Mouse (Mus musculus): ENCODE measurements around the gene Arl2.

The Arl2 gene

DNA sequence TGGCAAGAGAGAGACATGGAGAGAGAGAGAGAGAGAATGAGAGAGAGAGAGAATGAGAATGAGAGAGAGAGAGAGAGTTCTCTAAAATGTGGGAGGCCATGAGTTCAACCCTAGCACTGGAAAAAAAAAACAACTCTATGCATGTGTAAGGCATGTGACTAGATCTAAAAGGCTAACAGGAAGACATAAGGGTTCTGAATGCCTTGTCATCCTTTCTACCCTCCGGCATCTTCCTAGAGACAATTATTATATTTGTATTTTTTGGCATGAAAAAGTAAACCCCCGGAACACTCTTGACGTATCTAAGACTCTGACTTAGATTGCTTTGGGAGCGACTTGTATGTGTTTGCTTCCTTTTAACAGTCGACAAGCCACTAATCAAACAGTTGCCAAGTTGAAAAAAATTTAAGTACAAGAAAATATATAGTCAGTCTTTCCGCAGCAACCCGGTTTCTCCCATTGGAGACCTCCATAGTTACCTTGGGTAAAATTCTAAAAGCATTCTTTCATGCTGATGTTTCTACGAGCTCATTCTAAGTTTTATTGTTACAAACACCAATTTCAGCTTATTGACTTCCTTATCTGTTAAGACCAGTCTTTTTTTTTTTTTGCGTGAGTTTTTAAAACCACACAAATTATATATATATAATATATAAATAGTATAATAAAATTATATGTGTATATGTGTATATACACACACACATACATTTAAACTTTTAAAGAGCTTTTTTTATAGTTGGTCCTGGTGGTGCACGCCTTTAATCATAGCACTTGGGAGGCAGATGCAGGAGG lies 14.4 kb downstream of the Arl2 start:
- no peak for DNase-seq (ENCODE audit: low read depth, low spot score)

DNA sequence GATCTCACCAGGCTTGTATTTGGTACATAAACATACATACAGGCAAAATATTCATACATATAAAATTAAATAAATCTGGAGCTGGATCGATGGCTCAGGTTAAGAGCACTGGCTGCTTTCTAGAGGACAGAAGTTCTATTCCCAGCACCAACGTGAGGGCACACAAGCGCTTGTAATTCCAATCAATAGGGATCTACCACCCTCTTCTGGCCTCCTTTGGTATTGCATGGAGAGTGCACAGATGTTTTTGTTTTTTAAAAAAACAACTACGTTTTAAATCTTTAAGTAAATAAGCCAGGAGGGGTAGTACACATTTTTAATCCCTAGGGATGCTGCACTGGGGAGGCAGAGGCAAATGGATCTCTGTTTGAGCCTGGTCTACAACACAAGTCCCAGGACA lies 15.1 kb downstream of the Arl2 start:
- no peak for DNase-seq (ENCODE audit: low read depth, low spot score)

GRCm38 (mm10) chr19:6124898-6125297 lies 16.4 kb downstream of the Arl2 start:
- DNase-seq (ENCODE audit: low read depth, low spot score), result no peak

DNA sequence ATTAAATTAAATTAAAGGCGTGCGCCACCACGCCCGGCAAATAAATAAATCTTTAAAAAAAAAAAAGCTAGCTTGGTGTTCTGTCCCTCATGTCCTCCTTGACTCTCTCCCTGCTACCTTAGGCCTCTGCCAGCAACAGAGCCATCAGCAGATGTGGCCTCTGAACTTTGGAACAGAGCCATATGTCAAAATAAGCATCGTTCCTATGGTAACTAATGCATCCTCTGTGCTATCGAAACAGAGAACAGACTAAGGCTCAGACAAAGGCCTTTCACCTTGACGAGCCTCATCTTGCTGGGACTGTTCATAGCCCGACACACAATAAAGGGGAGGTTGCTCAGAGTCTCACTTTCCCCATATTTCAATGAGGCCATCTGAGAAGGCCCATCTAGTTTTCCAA lies 18.0 kb downstream of the Arl2 start:
- DNase-seq (ENCODE audit: low read depth, low spot score), result no peak

DNA sequence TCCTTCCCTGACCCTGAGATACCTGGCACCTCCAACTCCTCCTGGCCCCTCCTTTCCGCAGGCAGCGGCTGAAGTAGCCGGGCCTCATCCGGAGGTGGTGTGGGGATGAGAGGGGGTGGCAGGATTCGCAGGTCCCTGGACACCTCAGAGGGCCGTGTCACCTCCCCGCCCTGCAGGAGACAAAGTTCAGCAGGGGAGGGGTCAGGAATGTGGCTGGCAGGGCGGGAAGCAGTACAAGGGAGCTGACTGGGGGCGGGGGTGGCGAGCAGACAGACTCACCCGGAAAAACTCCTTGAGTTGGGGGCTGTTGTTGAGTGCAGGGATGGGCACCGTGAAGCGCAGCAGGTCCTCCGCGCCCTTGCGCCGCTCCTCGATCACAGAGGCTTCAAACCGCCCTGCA lies 19.6 kb downstream of the Arl2 start:
- no peak for DNase-seq (ENCODE audit: low read depth, low spot score)

DNA sequence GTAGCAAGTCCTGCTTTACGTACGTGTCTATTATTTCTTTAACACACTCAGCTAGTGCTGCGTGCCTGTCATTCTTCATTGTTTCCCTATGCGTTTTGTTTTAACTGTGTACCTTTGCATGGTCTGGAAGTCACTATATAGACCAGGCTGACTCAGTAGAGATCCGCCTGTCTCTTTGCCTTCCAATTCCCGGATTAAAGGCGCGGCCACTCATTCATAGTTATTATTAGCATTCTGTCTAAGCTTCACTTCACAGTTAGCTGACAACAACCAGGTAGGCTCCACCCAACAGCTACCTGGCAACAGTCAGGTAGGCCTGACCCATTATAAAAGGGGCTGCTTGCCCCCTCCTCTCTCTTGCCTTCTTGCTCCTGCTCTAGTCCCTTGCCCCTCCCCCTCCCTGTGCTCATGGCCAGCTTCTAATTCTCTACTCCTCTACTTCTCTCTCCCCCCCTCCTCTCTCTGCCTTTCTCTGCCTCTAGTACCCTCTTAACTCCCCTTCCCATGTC lies 22.6 kb downstream of the Arl2 start:
- no peak for DNase-seq (ENCODE audit: low read depth, low spot score)

GRCm38 (mm10) chr19:6117986-6118676 lies 23.2 kb downstream of the Arl2 start, which contains the start of gene Sac3d1:
Gene Sac3d1 (minus strand): TSS chr19:6118650.
- peak; percentile 97 for DNase-seq (ENCODE audit: low read depth, low spot score)

GRCm38 (mm10) chr19:6117346-6117985 lies 23.9 kb downstream of the Arl2 start:
- DNase-seq (ENCODE audit: low read depth, low spot score), result no peak

- no peak for DNase-seq (ENCODE audit: low read depth, low spot score)
Observed at GRCm38 (mm10) chr19:6116113-6116850, 25.1 kb downstream of the Arl2 start.

DNA sequence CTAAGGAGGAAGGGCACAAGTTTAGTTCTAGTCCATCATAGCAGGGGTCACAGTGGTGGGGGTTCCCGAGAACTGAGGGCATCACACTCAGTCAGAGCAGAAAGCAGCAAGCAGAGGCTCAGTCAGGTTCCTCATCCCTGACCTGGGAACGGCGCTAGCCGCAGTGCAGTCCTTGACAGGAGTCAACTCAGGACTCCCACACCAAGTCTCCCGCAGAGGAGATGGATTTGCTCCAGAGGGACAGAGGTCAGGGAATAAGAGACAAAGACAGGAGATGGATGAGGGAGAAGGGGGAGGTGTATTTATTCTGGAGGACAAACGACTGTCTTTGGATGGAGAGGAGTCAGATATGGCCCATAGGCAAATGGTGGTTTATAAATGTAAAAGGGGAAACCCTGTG lies 28.2 kb downstream of the Arl2 start:
- DNase-seq (ENCODE audit: low read depth, low spot score), result no peak

- no peak for DNase-seq (ENCODE audit: low read depth, low spot score)
Observed at GRCm38 (mm10) chr19:6105586-6105985, 35.8 kb downstream of the Arl2 start, which contains the start of gene Naaladl1. Gene Naaladl1 (plus strand): TSS chr19:6105782.

- no peak for DNase-seq (ENCODE audit: low read depth, low spot score)
Observed at GRCm38 (mm10) chr19:6104476-6104875, 36.9 kb downstream of the Arl2 start.

DNA sequence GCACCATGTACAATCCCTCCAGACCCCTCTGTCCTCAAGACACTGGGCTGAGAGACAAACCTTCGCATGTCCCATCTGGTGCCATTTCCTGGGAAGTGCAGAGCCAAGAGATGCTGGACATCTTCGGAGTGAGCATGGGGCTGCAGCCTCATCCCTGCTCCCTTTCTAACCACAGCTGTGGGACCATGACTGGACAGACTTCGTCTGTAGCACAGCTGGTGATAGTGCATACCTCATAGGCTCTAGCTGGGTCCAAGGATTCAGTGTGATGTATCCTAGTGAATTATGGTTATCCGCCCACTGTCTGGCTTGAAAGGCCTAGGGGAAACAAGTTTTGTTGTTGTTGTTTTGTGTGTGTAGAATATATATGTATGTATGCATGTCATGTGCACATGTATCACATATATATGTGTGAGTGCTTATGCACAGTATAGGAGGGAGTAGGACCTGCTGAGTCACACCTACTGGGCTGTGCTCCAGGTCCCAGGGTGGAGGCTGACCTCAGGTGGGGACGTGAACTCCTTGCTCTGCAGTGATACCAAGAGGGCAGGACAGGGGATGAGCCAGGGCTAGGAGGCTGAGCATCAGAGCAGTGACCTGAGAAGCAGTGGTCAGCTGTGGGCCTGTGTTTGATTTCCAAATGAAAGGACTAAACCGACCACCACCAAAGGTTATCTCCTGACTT lies 39.0 kb downstream of the Arl2 start:
- DNase-seq (ENCODE audit: low read depth, low spot score), result no peak

- DNase-seq (ENCODE audit: low read depth, low spot score), result no peak
Observed at GRCm38 (mm10) chr19:6101186-6101585, 40.2 kb downstream of the Arl2 start.

DNA sequence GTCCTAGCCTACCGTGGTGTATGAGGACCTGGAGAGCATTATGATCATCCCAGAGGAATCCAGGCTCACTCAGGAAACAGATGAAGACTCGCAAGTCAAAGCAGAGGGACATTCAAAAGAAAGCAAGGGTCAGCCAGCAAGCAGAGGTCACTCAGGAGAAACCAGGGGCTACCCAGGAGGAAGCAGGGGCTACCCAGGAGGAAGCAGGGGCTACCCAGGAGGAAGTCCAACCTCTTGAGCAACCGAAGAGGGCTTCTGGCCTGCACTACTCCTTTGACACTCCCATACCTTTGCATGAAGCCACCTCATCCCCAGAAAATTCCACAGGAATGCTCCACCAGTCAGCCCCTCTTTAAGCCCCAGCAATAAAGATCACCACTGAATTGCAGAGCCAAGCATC lies 43.5 kb downstream of the Arl2 start:
- no peak for DNase-seq (ENCODE audit: low read depth, low spot score)

DNA sequence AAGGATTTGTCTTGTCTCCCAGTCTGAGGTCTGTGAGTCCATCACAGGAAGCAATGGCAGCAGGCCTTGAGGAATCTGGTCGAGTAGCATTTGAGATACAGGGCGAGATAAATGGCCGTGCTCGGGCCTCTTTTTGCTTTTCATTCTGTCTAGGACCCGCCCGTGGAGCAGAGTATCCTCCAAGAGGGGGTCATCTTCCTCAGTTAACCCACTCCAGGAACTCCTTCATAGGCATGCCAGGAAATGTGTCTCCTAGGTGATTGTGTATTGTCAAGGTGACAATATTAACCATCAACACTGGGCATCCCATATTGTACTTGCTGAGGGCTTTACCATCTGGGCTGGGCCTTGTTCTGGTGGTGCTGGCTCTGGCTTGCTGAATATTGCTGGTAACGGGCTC lies 47.2 kb downstream of the Arl2 start, which contains the start of gene AC131692.1:
Gene AC131692.1, plus strand, starts transcription at position 301 of the 400 bp plus-strand sequence.
- no peak for DNase-seq (ENCODE audit: low read depth, low spot score)

GRCm38 (mm10) chr19:6088841-6089240 lies 52.5 kb downstream of the Arl2 start:
- no peak for DNase-seq (ENCODE audit: low read depth, low spot score)

DNA sequence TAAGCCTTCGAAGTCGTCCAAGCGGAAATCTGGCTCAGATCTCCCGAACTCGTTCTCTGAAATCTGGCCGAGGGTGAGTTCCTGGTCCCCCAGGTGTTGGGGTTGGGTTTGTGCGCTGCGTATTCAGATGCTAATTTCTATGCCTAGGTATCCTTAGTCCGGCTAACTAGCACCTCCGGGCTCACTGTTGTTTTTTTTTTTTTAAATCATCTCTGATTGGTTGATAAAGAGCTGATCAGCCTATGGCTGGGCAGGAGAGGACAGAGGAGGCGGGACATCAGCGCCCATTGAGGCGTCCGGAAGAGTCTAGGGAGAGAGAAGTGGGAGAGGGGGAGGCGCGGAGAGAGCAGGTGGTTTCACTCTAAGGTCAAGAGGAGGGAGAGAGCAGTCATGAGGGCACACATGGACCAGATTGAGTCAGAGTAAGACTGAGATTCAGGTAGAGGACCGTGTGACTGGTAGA lies 55.9 kb downstream of the Arl2 start:
- DNase-seq (ENCODE audit: low read depth, low spot score), result no peak

DNA sequence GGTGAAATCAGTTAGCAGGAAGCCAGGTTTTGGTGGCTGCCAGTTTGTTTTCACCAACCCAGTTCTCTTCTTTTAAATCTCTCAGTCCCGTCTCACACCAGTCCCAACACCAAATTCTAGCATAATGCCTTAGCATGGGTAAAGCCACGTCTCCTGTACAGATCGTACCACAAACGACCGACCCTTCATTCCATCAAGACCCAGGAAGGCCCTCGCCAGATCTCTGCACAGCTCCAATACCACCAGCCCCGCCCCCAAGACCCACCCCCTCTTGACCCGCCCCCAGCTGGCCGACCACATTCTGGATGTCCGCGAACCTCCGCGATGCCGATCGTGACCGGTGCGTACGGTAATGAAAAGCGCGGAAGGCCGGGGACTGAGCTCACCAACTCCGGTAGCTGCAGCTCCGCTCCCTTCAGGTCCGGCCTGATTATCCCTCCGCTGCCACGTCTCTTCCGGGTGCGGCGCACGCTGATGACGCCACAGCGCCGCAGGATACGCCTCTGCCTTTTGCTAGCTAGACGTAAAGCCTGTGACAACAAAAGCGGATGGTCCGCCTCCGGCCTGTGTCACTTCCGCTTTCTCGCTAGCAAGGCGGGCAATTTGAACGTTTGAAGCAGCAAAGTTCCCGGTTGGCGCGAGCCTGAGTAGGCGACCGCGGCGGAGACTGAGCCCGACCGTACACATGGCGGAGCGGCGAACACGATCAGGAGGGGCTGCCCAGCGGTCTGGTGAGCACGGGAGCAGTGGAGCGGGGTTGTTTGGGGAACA lies 56.7 kb downstream of the Arl2 start, which contains the start of the genes Zfpl1 and Cdca5:
Gene Zfpl1, minus strand, starts transcription at position 479 of the 771 bp plus-strand sequence.
Gene Cdca5, plus strand, starts transcription at position 506 of the 771 bp plus-strand sequence.
- DNase-seq (ENCODE audit: low read depth, low spot score), result peak; percentile 98

All from telencephalon, adult 2 months (tissue).